Mouse (Mus musculus) heart, embryonic 14.5 days (tissue): ENCODE measurements around the gene Dvl2. TPM values are rescaled to one million over a fixed set of nuclear protein-coding genes. Genes with fewer than 3 reads are reported as not detected.

ENCODE experiments used
- ATAC-seq: fragments of 200-750 bp; cut with Nextera tagmentation; 2 replicates; pipeline ENCODE4 v1.8.0; 2017; ENCODE audit warnings: low read depth, moderate TSS enrichment; ENCODE audit not compliant: insufficient number of reproducible peaks, insufficient read depth, low FRiP score
- H3K27ac ChIP-seq, 2 experiments: fragments of 200-500 bp in 1 of 2; fragments of 300-500 bp in 1 of 2; sonication (generic) in 1 of 2; replicated peaks in 1 of 2; 2 replicates each; pipeline ENCODE4 v1.5.1; 2012 to 2014; ENCODE audit warnings: low read depth in 2 of 2, low read length in 2 of 2, control low read depth in 1 of 2, mild to moderate bottlenecking in 1 of 2, mixed read lengths in 1 of 2; ENCODE audit not compliant: control insufficient read depth in 1 of 2, insufficient read depth in 1 of 2
- H3K27me3 ChIP-seq: fragments of 300-500 bp; sonication (generic); 2 replicates; pipeline ENCODE4 v1.6.1; 2014; ENCODE audit warnings: mild to moderate bottlenecking, low read length, control low read depth; ENCODE audit not compliant: control insufficient read depth, insufficient read depth
- H3K36me3 ChIP-seq: fragments of 300-500 bp; sonication (generic); 2 replicates; pipeline ENCODE4 v1.6.1; 2014; ENCODE audit warnings: mild to moderate bottlenecking, control low read depth, low read length, mixed read lengths; ENCODE audit not compliant: control insufficient read depth, insufficient read depth
- H3K4me1 ChIP-seq, 2 experiments: fragments of 200-500 bp in 1 of 2; fragments of 300-500 bp in 1 of 2; sonication (generic) in 1 of 2; 2 replicates each; pipeline ENCODE4 v1.6.1; 2012 to 2014; ENCODE audit warnings: low read length in 2 of 2, control low read depth in 1 of 2, mixed read lengths in 1 of 2; ENCODE audit not compliant: control insufficient read depth in 2 of 2, insufficient read depth in 2 of 2
- H3K4me2 ChIP-seq: fragments of 300-500 bp; sonication (generic); 2 replicates; pipeline ENCODE4 v1.6.1; 2014; ENCODE audit warnings: mild to moderate bottlenecking, low read length
- H3K4me3 ChIP-seq, 2 experiments: fragments of 200-500 bp in 1 of 2; fragments of 300-500 bp in 1 of 2; sonication (generic) in 1 of 2; 2 replicates each; pipeline ENCODE4 v1.5.1; 2012 to 2014; ENCODE audit warnings: low read length in 2 of 2, mild to moderate bottlenecking in 2 of 2, control low read depth in 1 of 2, low read depth in 1 of 2, moderate library complexity in 1 of 2; ENCODE audit not compliant: control insufficient read depth in 1 of 2, insufficient read depth in 1 of 2
- H3K9ac ChIP-seq: fragments of 300-500 bp; sonication (generic); 2 replicates; pipeline ENCODE4 v1.6.1; 2014; ENCODE audit warnings: mild to moderate bottlenecking, low read length
- H3K9me3 ChIP-seq: fragments of 300-500 bp; sonication (generic); 2 replicates; pipeline ENCODE4 v1.6.1; 2016; ENCODE audit warnings: low read length, control low read depth; ENCODE audit not compliant: control insufficient read depth
- WGBS: fragments of 180-500 bp; shearing (Covaris S2); extraction: QIAGEN DNeasy Blood & Tissue Kit; methylation state at CpG from one replicate; pipeline ENCODE4 v1.1.7; 2014; 5-methylcytosine and 5-hydroxymethylcytosine counted together
- polyA plus RNA-seq: library from polyadenylated mRNA; unstranded; fragments of >200 nt; fragmentation: Nextera tagmentation; extraction: Ambion mirVana; gene quantifications from 2 replicates; pipeline ENCODE4 v1.2.1, GENCODE M21; 2014

The Dvl2 gene
- polyA plus RNA-seq, 1 experiment from 2014 or later = 16.6 TPM

DNA sequence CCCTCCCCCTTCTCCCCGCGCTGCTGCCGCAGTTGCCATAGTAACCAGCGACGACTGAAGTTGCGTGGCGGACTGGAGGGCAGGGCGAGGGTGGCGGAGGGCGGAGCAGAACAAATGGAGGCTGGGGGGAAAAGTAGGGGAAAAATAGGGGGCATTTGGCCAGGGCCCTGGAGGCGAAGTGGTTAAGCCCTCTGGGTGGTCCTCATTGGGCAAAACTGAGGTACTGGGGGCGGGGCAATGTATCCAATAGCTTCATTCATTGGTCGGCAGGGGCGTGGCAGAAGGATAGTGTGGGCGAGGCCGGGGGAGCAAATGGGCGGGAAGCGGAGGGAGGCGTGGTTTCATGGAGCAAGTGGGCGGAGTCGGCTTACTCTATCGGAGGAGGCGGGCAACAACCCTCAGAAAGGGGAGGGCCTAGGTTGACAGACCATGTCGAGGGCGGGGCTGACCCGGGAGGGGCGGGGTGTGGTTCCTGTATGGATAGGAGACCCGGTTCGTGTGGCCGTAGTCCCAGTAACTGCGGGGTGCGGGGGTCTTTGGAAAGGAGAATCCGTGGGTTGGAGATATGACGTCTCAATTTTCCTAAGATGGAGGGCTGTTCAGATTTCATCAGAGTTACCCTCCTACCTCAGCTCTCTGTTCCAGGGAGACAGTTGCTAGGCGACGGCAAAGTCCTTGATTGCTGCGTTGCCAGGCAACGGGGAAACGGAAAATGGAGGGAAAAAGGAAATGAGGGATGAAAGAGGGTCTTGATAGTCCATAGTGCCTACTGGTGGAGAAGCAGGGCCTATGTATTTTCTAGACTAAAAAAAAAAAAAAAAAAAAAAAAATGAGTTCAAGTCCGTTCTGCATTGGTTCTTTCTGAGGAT, 21.1 kb downstream of the Dvl2 start:
- H3K4me3 ChIP-seq = peak overlapping the region; percentile 42
- H3K27me3 ChIP-seq = no peaks in the 10 kb centered on the region
- H3K36me3 ChIP-seq = no peaks in the 10 kb centered on the region
- peaks cover 20 to 55% of the 10 kb centered on the region in 2 experiments for H3K4me1 ChIP-seq
- peak overlapping the region; percentile 71 for H3K4me2 ChIP-seq
- peak overlapping the region in 1 of 2 experiments; percentile 68; a peak in 2 of 4 replicates for H3K27ac ChIP-seq
- 3% methylated on average over 40 of the region's 40 CpGs for WGBS
- no peaks in the 10 kb centered on the region for H3K9me3 ChIP-seq
- peak overlapping the region; percentile 42 for H3K9ac ChIP-seq
- ATAC-seq = peak; percentile 62

GRCm38 (mm10) chr11:70023481-70024150, 23.2 kb downstream of the Dvl2 start:
- ATAC-seq = no peak
- Histone ChIP-seq H3K36me3 (no peaks in the 10 kb centered on the region), H3K27me3 (no peaks in the 10 kb centered on the region), H3K9me3 (no peaks in the 10 kb centered on the region), H3K4me1 (peaks cover 22 to 59% of the 10 kb centered on the region in 2 experiments), H3K9ac (peak overlapping the region; percentile 66), H3K4me3 (peak overlapping the region; percentile 22 to 41), H3K27ac (no peak overlapping the region), H3K4me2 (peak overlapping the region; percentile 72)
- WGBS = 7% methylated on average over 20 of the region's 29 CpGs

DNA sequence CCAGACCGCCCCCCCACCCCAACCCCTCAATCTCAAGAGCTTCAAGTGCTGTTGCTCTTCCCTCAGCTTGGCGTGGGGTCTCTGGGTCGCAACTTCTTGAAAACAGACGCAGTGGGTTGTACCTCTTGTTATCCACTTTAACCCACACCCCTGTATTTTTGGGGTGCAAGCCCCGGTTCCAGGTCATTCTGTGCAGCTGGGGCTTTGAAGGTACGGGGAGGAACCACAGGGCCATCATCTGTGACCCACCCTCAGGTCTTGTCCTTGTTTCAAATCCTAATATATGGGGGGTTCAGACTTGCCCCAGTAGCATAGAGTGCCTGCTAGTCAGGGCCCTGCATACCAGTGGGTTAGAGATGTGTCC, 23.7 kb downstream of the Dvl2 start:
- H3K27ac ChIP-seq = no peak overlapping the region

GRCm38 (mm10) chr11:70026689-70027088, 26.3 kb downstream of the Dvl2 start:
- peak; percentile 66 for ATAC-seq
- peak overlapping the region in 1 of 2 experiments; percentile 57; a peak in 2 of 4 replicates for H3K27ac ChIP-seq
- H3K4me2 ChIP-seq = peak overlapping the region; percentile 63
- H3K9ac ChIP-seq = no peak overlapping the region
- H3K4me1 ChIP-seq = peaks cover 31 to 49% of the 10 kb centered on the region in 2 experiments
- H3K4me3 ChIP-seq = peak overlapping the region; percentile 4 to 28
- H3K27me3 ChIP-seq = no peaks in the 10 kb centered on the region
- peaks cover 14% of the 10 kb centered on the region for H3K36me3 ChIP-seq
- H3K9me3 ChIP-seq = no peaks in the 10 kb centered on the region
- 3% methylated on average over 19 of the region's 19 CpGs for WGBS

More for the DNA sequence above, 23.7 kb downstream of the Dvl2 start:
- Histone ChIP-seq H3K36me3 (no peaks in the 10 kb centered on the region), H3K4me1 (peaks cover 27 to 59% of the 10 kb centered on the region in 2 experiments), H3K9ac (peak overlapping the region; percentile 66), H3K4me3 (peak overlapping the region; percentile 22 to 41), H3K9me3 (no peaks in the 10 kb centered on the region), H3K27me3 (no peaks in the 10 kb centered on the region), H3K4me2 (peak overlapping the region; percentile 72)
- WGBS = 12% methylated on average over 6 of the region's 6 CpGs
- no peak for ATAC-seq

DNA sequence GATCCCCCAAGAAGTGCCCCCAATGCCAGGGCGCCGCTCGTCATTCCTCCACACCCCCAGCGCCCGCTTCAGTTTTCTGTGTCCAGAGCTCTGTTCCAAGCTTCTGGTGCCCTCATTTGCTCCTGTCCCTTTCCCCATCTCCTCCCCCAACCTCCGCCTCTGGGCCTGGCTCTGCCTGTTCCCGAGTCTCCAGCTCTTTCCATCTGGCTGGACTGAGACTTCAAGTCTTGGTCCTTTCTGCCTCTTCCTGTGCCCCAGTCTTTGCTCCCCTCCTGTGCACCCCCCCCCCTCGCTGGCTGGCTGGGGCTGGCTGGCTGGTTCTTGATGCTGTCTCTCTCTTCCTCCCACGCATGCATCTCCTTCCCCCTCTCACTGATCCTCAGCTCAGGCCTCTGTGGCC, 27.0 kb downstream of the Dvl2 start:
- WGBS = 52% methylated on average over 9 of the region's 9 CpGs
- no peak overlapping the region for H3K27ac ChIP-seq
- no peak overlapping the region for H3K4me3 ChIP-seq
- no peaks in the 10 kb centered on the region for H3K9me3 ChIP-seq
- ATAC-seq = no peak
- peak overlapping the region; percentile 42; the same call in 1 of the 2 replicates for H3K9ac ChIP-seq
- no peaks in the 10 kb centered on the region for H3K27me3 ChIP-seq
- H3K36me3 ChIP-seq = peaks cover 21% of the 10 kb centered on the region
- H3K4me1 ChIP-seq = peaks cover 31 to 48% of the 10 kb centered on the region in 2 experiments
- peak overlapping the region; percentile 63 for H3K4me2 ChIP-seq

DNA sequence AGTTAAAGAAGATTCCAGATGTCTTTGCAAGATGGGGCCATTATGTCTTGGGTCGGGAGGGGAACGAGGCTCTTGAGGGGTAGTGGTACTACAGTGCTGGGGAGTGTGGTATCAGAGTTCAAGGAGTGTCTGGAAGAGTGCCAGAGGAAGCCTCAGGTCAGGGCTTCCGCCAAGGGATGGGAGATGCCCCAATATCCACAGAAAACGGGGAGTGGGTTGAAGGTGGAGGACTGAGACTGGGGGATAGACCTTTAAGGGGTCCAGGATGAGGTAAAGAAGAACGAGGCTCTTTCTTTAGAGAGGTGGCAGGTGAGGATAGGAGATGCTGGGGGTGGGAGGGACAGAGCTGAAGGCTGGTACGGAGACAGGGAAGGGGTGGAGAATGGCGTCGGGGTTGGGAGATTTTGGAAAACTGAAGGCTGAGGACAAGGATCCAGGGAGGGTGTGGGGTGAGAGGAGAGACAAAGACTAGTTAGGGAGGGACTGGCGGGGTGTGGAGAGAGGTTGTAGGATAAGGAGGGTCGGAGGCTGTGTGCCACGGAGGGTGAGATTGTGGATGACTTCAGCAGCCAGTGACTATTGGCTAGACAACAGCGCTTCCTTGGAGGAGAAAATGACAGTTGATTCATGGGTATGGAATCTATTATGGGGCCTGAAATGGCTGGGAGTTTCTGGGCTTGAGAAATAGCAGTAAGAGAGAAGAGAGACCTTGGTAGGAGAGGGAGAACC, 28.2 kb downstream of the Dvl2 start:
- H3K36me3 ChIP-seq = peaks cover 31% of the 10 kb centered on the region
- WGBS = 29% methylated on average over 12 of the region's 12 CpGs
- no peaks in the 10 kb centered on the region for H3K27me3 ChIP-seq
- peak overlapping the region; percentile 39 to 54 for H3K27ac ChIP-seq
- H3K4me3 ChIP-seq = peak overlapping the region; percentile 11 to 29; a peak in 2 of 4 replicates
- H3K9me3 ChIP-seq = no peaks in the 10 kb centered on the region
- peaks cover 31 to 43% of the 10 kb centered on the region in 2 experiments for H3K4me1 ChIP-seq
- peak overlapping the region; percentile 57 for H3K4me2 ChIP-seq
- H3K9ac ChIP-seq = 0 out of 2 replicates have a peak overlapping the region, but pooled peaks have one; percentile 10
- no peak for ATAC-seq
